Mouse (Mus musculus) stomach, embryonic 14.5 days (tissue): ENCODE results near the gene Arhgap32. TPM values are rescaled to one million over a fixed set of nuclear protein-coding genes. Genes with fewer than 3 reads are reported as not detected.

Experiments used
- ATAC-seq: fragments of 200-750 bp; cut with Nextera tagmentation; 2 replicates; pipeline ENCODE4 v1.8.0; 2017; ENCODE audit warnings: low read depth, moderate TSS enrichment; ENCODE audit not compliant: insufficient number of reproducible peaks, insufficient read depth, low FRiP score
- H3K27ac ChIP-seq: fragments of 300-500 bp; sonication (generic); 2 replicates; pipeline ENCODE4 v1.5.1; 2014; ENCODE audit warnings: mild to moderate bottlenecking, low read length, moderate library complexity, mixed read lengths
- H3K27me3 ChIP-seq: fragments of 300-500 bp; sonication (generic); 2 replicates; pipeline ENCODE4 v1.6.1; 2014; ENCODE audit warnings: low read length, control low read depth, mixed read lengths; ENCODE audit not compliant: control insufficient read depth, insufficient read depth
- H3K36me3 ChIP-seq: fragments of 300-500 bp; sonication (generic); 2 replicates; pipeline ENCODE4 v1.6.1; 2014; ENCODE audit warnings: mild to moderate bottlenecking, control low read depth, low read length, moderate library complexity, mixed read lengths; ENCODE audit not compliant: control insufficient read depth, insufficient read depth
- H3K4me1 ChIP-seq: fragments of 300-500 bp; sonication (generic); 2 replicates; pipeline ENCODE4 v1.6.1; 2014; ENCODE audit warnings: low read length, control low read depth, mixed read lengths; ENCODE audit not compliant: control insufficient read depth, insufficient read depth
- H3K4me2 ChIP-seq: fragments of 300-500 bp; sonication (generic); replicated peaks from 2 replicates; pipeline ENCODE4 v1.6.1; 2014; ENCODE audit warnings: low read depth, low read length, control low read depth
- H3K4me3 ChIP-seq: fragments of 300-500 bp; sonication (generic); 2 replicates; pipeline ENCODE4 v1.5.1; 2014; ENCODE audit warnings: low read depth, low read length, control low read depth
- H3K9ac ChIP-seq: fragments of 300-500 bp; sonication (generic); replicated peaks from 2 replicates; pipeline ENCODE4 v1.6.1; 2014; ENCODE audit warnings: low read depth, mild to moderate bottlenecking, control low read depth, low read length, moderate library complexity, mixed read lengths
- H3K9me3 ChIP-seq: fragments of 300-500 bp; sonication (generic); 2 replicates; pipeline ENCODE4 v1.6.1; 2016; ENCODE audit warnings: low read depth, low read length, control low read depth; ENCODE audit not compliant: control insufficient read depth
- WGBS: fragments of 180-500 bp; shearing (Covaris S2); extraction: QIAGEN DNeasy Blood & Tissue Kit; methylation state at CpG from one replicate; pipeline ENCODE4 v1.1.7; 2014; 5-methylcytosine and 5-hydroxymethylcytosine counted together
- polyA plus RNA-seq: library from polyadenylated mRNA; unstranded; fragments of >200 nt; fragmentation: Nextera tagmentation; extraction: Ambion mirVana; gene quantifications from 2 replicates; pipeline ENCODE4 v1.2.1, GENCODE M21; 2014

The Arhgap32 gene
- polyA plus RNA-seq, 1 experiment from 2014 or later: 15.5 TPM

DNA sequence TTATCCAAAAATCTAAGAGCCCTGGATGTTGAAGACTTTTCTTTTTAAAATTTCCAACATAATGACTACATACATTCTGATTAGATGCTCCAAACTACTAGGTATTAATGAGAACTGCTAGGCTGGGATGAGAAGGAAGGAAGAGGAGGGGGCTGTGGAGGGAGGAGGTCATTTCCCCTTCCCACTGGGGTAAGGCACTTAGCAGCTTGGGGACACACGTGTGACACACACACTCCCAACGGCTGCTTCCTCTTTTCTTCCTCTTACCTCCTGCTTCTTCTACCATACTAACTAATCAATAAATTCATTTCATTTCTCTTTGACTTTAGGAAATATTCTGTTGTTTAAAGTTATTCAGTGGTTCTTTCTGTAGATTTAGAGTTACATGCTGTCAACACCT lies 65.2 kb downstream of the Arhgap32 start:
- 51% methylated on average over 2 of the region's 2 CpGs for WGBS
- H3K4me1 ChIP-seq: no peaks in the 10 kb centered on the region
- ATAC-seq: no peak

GRCm38 (mm10) chr9:32186489-32186888 lies 70.6 kb downstream of the Arhgap32 start:
- no peaks in the 10 kb centered on the region for H3K27me3 ChIP-seq
- no peak overlapping the region for H3K27ac ChIP-seq
- H3K36me3 ChIP-seq: peaks cover 14% of the 10 kb centered on the region
- H3K9ac ChIP-seq: no peak overlapping the region
- no peaks in the 10 kb centered on the region for H3K4me1 ChIP-seq
- no peak for ATAC-seq
- H3K4me3 ChIP-seq: no peak overlapping the region
- 93% methylated on average over 2 of the region's 2 CpGs for WGBS
- H3K9me3 ChIP-seq: no peaks in the 10 kb centered on the region
- H3K4me2 ChIP-seq: no peak overlapping the region

More for the DNA sequence above, 65.2 kb downstream of the Arhgap32 start:
- Histone ChIP-seq H3K9ac (no peak overlapping the region), H3K4me3 (no peak overlapping the region), H3K27me3 (no peaks in the 10 kb centered on the region), H3K27ac (no peak overlapping the region), H3K4me2 (no peak overlapping the region), H3K9me3 (no peaks in the 10 kb centered on the region), H3K36me3 (peaks cover 8% of the 10 kb centered on the region)

GRCm38 (mm10) chr9:32192295-32193073 lies 76.5 kb downstream of the Arhgap32 start:
- Histone ChIP-seq H3K27ac (no peak overlapping the region), H3K4me1 (no peaks in the 10 kb centered on the region), H3K27me3 (no peaks in the 10 kb centered on the region), H3K9me3 (no peaks in the 10 kb centered on the region), H3K4me2 (no peak overlapping the region), H3K36me3 (peaks cover 11% of the 10 kb centered on the region), H3K9ac (no peak overlapping the region), H3K4me3 (no peak overlapping the region)
- ATAC-seq: no peak
- 78% methylated on average over 5 of the region's 5 CpGs for WGBS

GRCm38 (mm10) chr9:32204450-32204990 lies 88.6 kb downstream of the Arhgap32 start:
- H3K27me3 ChIP-seq: no peaks in the 10 kb centered on the region
- H3K36me3 ChIP-seq: no peaks in the 10 kb centered on the region
- no peak overlapping the region for H3K4me2 ChIP-seq
- no peaks in the 10 kb centered on the region for H3K9me3 ChIP-seq
- no peak overlapping the region for H3K9ac ChIP-seq
- H3K4me1 ChIP-seq: no peaks in the 10 kb centered on the region
- ATAC-seq: no peak
- H3K4me3 ChIP-seq: no peak overlapping the region
- H3K27ac ChIP-seq: no peak overlapping the region
- 76% methylated on average over 7 of the region's 7 CpGs for WGBS

DNA sequence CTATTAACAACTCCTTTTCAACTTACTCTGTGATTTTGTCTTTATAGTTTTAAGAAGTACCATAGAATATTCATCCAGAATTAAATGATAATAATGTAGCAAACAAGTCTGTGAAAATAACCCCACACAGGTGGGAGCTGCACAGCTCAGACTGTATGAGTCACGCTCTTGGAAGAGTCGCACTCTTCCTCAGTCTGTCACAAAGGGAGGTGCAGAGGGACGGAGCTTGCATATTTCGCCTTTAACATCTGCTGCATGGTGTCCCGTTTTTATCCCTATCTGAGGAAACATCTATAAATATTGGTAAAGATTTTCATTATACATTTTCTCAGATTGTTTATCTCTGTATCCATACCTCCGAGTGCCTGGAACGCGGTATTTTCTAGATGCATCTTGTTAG lies 91.2 kb downstream of the Arhgap32 start:
- Histone ChIP-seq H3K9me3 (no peaks in the 10 kb centered on the region), H3K4me1 (no peaks in the 10 kb centered on the region), H3K4me3 (no peak overlapping the region), H3K27ac (no peak overlapping the region), H3K27me3 (no peaks in the 10 kb centered on the region), H3K36me3 (no peaks in the 10 kb centered on the region), H3K9ac (no peak overlapping the region), H3K4me2 (no peak overlapping the region)
- 84% methylated on average over 8 of the region's 8 CpGs for whole genome bisulfite sequencing
- no peak for ATAC-seq

DNA sequence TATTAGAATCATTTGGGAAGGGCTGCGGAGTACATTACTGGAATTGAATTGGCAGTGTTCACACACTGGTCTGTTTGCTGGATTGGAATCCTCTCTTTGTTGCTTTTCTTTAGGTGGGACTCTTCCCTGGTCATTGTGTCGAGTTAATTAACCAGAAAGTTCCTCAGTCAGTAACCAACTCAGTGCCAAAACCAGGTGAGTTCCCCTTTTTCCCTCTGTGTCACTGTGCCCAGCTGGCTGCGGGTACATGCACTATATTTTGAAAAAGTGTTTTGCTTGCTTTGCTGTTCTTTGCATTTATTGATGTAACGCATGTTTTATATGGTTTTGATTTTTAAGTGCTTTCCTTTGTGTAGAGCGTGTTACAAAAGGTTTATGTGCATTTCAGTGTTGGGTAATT lies 92.1 kb downstream of the Arhgap32 start:
- Histone ChIP-seq H3K27ac (no peak overlapping the region), H3K9ac (no peak overlapping the region), H3K36me3 (no peaks in the 10 kb centered on the region), H3K4me3 (no peak overlapping the region), H3K27me3 (no peaks in the 10 kb centered on the region), H3K4me1 (no peaks in the 10 kb centered on the region), H3K4me2 (no peak overlapping the region), H3K9me3 (no peaks in the 10 kb centered on the region)
- ATAC-seq: no peak
- WGBS: 87% methylated on average over 5 of the region's 5 CpGs

GRCm38 (mm10) chr9:32216820-32217567 lies 101.1 kb downstream of the Arhgap32 start:
- WGBS: 71% methylated on average over 5 of the region's 5 CpGs
- Histone ChIP-seq H3K9me3 (no peaks in the 10 kb centered on the region), H3K4me2 (no peak overlapping the region), H3K4me3 (no peak overlapping the region), H3K9ac (no peak overlapping the region), H3K27ac (no peak overlapping the region), H3K4me1 (no peaks in the 10 kb centered on the region; the same call in 1 of the 2 replicates), H3K36me3 (no peaks in the 10 kb centered on the region), H3K27me3 (no peaks in the 10 kb centered on the region)
- ATAC-seq: no peak

DNA sequence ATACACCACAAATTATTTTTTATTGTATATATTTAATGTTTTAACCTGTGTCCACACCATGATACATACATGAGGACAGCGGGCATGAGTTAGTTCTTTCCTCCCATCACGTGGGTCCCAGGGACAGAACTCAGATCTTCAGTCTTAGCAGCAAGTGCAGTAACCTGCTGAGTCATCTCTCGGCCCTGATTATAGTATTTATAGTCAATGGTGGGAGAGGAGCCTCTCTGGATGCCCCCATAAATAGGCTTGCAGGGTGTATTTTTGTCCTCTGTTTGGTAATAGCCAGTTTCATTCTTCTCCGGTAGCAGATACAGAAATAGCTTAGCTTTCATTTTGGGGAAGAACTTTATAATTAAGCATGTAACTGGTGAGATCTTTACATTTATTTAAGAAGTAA lies 103.5 kb downstream of the Arhgap32 start:
- Histone ChIP-seq H3K27me3 (no peaks in the 10 kb centered on the region), H3K9me3 (no peaks in the 10 kb centered on the region), H3K4me1 (peaks cover 9% of the 10 kb centered on the region), H3K27ac (no peak overlapping the region), H3K9ac (no peak overlapping the region), H3K36me3 (no peaks in the 10 kb centered on the region), H3K4me3 (no peak overlapping the region), H3K4me2 (no peak overlapping the region)
- ATAC-seq: no peak
- 87% methylated on average over 4 of the region's 4 CpGs for WGBS
